Mouse (Mus musculus) small intestine, adult 2 months (tissue): ENCODE measurements around the gene Mob3b.

Experiments used
- CTCF ChIP-seq: fragments of 200-500 bp; IDR thresholded peaks from 2 replicates; pipeline ENCODE4 v1.5.1; 2012; ENCODE audit warnings: low read depth, mild to moderate bottlenecking, control low read depth, inconsistent platforms, low read length, moderate library complexity, mixed read lengths; ENCODE audit not compliant: insufficient replicate concordance, insufficient read length; ENCODE audit errors: extremely low read depth
- POLR2A ChIP-seq: fragments of 200-500 bp; IDR thresholded peaks from 2 replicates; pipeline ENCODE4 v1.6.1; 2012; ENCODE audit warnings: low read depth, mild to moderate bottlenecking, control low read depth, inconsistent platforms, low read length, moderate library complexity

DNA sequence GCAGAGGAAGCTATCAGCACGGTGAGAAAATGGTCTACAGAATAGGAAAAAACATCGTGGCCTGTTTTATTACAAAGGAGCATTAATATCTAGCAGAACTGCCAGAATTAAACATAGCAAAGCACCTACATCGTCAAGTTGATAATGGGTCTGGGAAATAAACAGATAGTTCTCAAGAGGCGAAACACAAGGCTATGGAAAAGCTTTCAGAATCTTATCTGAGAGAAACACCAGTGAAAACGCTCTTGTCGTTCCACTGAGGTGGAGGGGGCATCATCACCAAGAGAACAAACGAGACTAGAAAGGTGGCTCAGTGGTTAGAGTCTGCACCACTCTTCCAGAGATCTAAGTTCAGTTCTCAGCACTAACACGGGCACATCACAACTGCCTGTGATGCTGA lies 20.3 kb downstream of the Mob3b start:
- TF ChIP-seq CTCF (no peak), POLR2A (no peak)
